Mouse (Mus musculus): ENCODE results near the gene Trat1.

Gene Trat1

DNA sequence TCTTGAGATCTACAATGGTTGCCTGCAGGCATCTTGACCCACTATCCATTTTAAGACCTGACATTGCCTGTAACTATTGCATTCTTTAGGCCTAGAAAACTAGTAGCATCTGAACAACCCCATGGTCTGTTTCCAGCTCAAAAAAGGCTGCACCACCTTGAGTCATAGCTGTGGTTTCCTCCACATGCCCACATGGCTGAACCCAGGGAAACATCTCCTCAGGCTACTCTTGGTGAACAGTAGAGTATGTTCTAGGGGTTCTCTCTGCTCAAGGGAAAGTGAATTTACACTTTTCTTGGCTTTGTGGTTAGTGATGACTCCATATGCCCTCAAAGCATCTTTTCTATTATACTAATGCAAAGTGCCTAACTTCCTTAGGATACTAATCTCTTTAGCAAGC is 55.5 kb downstream of the Trat1 start:
- no peak for DNase-seq

- no peak for DNase-seq
These were observed 69.9 kb downstream of the Trat1 start for GRCm38 (mm10) chr16:48701896-48702295.

All from right cerebral cortex, adult 18-20 months (tissue).